Comparison of ENCODE assay signal across 18 mouse cellular contexts in the genomic region with DNA sequence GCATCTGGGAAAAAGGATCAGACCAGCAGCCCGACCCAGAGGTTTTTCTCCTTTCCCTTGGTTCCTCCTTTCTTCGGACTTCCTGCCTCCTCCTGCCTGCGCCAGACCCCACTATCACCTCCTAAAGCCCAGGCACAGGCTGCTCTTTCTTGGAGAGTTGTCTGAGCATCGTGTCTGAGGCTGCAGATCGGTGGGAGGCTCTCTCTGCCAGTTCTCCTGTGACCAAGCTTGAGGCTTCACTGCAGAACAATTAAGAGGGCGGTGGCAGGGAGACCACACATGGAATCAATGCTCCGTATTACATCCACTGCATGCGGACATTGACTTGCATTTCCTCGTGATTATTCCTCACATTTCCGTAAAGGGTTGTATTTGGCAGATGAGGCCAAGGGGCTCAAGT. TPM values are rescaled to one million over a fixed set of nuclear protein-coding genes. Genes with fewer than 3 reads are reported as not detected.
DNase-seq lines count a peak whose midpoint lies in the region; ATAC-seq and TF ChIP-seq lines count a peak whose summit lies in the region.
"Had no signal": no experiment of that assay in that cellular context is flagged by ENCODE, and none has a peak within 500 bp of the region (broad histone marks: within the 10 kb centered on the region; RNA-seq: fewer than 3 reads in every experiment).

No protein-coding gene starts in this region.

- no peak overlapping the region for H3K4me3 ChIP-seq in embryonic facial prominence, embryonic 12.5 days
- H3K4me3 ChIP-seq in embryonic facial prominence, embryonic 10.5 days = no peak overlapping the region
- no peak overlapping the region for H3K4me3 ChIP-seq in neural tube, embryonic 13.5 days
- H3K4me3 ChIP-seq in neural tube, embryonic 15.5 days (replicated peaks) = no peak overlapping the region
- H3K4me3 ChIP-seq in midbrain, embryonic 11.5 days (ENCODE audit: low read depth, low read length) = no peak overlapping the region
- no peak overlapping the region for H3K4me3 ChIP-seq in lung, postnatal 0 days (ENCODE audit: low read depth, low read length)
- H3K4me3 ChIP-seq: liver, embryonic 15.5 days; neural tube, embryonic 12.5 days; stomach, embryonic 15.5 days had no signal

- WGBS in embryonic facial prominence, embryonic 12.5 days = 25% methylated on average over 10 of the region's 10 CpGs
- WGBS in embryonic facial prominence, embryonic 10.5 days = 32% methylated on average over 10 of the region's 10 CpGs
- 32% methylated on average over 10 of the region's 10 CpGs for WGBS in neural tube, embryonic 13.5 days
- 33% methylated on average over 10 of the region's 10 CpGs for WGBS in neural tube, embryonic 15.5 days
- 37% methylated on average over 10 of the region's 10 CpGs for WGBS in midbrain, embryonic 11.5 days
- 28% methylated on average over 10 of the region's 10 CpGs for WGBS in lung, postnatal 0 days

- no peak for ATAC-seq in embryonic facial prominence, embryonic 12.5 days (ENCODE audit: insufficient number of reproducible peaks, insufficient read depth, low FRiP score, low TSS enrichment)
- no peak for ATAC-seq in neural tube, embryonic 13.5 days (ENCODE audit: low read depth)
- no peak for ATAC-seq in neural tube, embryonic 15.5 days (ENCODE audit: low FRiP score)
- ATAC-seq in midbrain, embryonic 11.5 days (ENCODE audit: low FRiP score) = no peak
- ATAC-seq in lung, postnatal 0 days = no peak

- 0 out of 2 replicates have a peak overlapping the region, but pooled peaks have one; percentile 21 for H3K9ac ChIP-seq in embryonic facial prominence, embryonic 12.5 days
- H3K9ac ChIP-seq in neural tube, embryonic 13.5 days = 0 out of 2 replicates have a peak overlapping the region, but pooled peaks have one; percentile 17
- H3K9ac ChIP-seq in neural tube, embryonic 15.5 days (replicated peaks) = no peak overlapping the region
- H3K9ac ChIP-seq in midbrain, embryonic 11.5 days (ENCODE audit: low read length) = peak overlapping the region; percentile 12; the same call in 1 of the 2 replicates
- no peak overlapping the region for H3K9ac ChIP-seq in lung, postnatal 0 days (replicated peaks; ENCODE audit: low read depth)
- H3K9ac ChIP-seq: liver, embryonic 15.5 days; neural tube, embryonic 12.5 days; stomach, embryonic 15.5 days had no signal

- no peak for TF ChIP-seq CTCF in lung, postnatal 0 days (IDR thresholded peaks at IDR 0.05)

- H3K9me3 ChIP-seq in embryonic facial prominence, embryonic 12.5 days = no peaks in the 10 kb centered on the region
- H3K9me3 ChIP-seq in embryonic facial prominence, embryonic 10.5 days = no peaks in the 10 kb centered on the region
- H3K9me3 ChIP-seq in neural tube, embryonic 13.5 days = no peaks in the 10 kb centered on the region
- H3K9me3 ChIP-seq in neural tube, embryonic 15.5 days (replicated peaks) = no peaks in the 10 kb centered on the region
- H3K9me3 ChIP-seq in midbrain, embryonic 11.5 days (ENCODE audit: control insufficient read depth, low read length) = no peaks in the 10 kb centered on the region
- no peaks in the 10 kb centered on the region for H3K9me3 ChIP-seq in lung, postnatal 0 days (ENCODE audit: low read length)
- H3K9me3 ChIP-seq: liver, embryonic 15.5 days; neural tube, embryonic 12.5 days; stomach, embryonic 15.5 days had no signal

- H3K4me2 ChIP-seq in embryonic facial prominence, embryonic 12.5 days (replicated peaks) = no peak overlapping the region
- H3K4me2 ChIP-seq in neural tube, embryonic 13.5 days = no peak overlapping the region
- no peak overlapping the region for H3K4me2 ChIP-seq in neural tube, embryonic 15.5 days
- H3K4me2 ChIP-seq in midbrain, embryonic 11.5 days = no peak overlapping the region
- H3K4me2 ChIP-seq in lung, postnatal 0 days (replicated peaks; ENCODE audit: low read depth, low read length) = no peak overlapping the region
- H3K4me2 ChIP-seq: liver, embryonic 15.5 days; neural tube, embryonic 12.5 days; stomach, embryonic 15.5 days had no signal

- TF ChIP-seq EP300 in lung, postnatal 0 days (IDR thresholded peaks at IDR 0.05) = no peak

- no peaks in the 10 kb centered on the region for H3K36me3 ChIP-seq in embryonic facial prominence, embryonic 12.5 days
- no peaks in the 10 kb centered on the region for H3K36me3 ChIP-seq in embryonic facial prominence, embryonic 10.5 days (replicated peaks)
- no peaks in the 10 kb centered on the region for H3K36me3 ChIP-seq in neural tube, embryonic 13.5 days
- no peaks in the 10 kb centered on the region for H3K36me3 ChIP-seq in neural tube, embryonic 15.5 days
- H3K36me3 ChIP-seq in midbrain, embryonic 11.5 days (ENCODE audit: control insufficient read depth, insufficient read depth, low read length) = no peaks in the 10 kb centered on the region
- no peaks in the 10 kb centered on the region for H3K36me3 ChIP-seq in lung, postnatal 0 days (ENCODE audit: insufficient read depth, low read length)
- H3K36me3 ChIP-seq: liver, embryonic 15.5 days; neural tube, embryonic 12.5 days; stomach, embryonic 15.5 days had no signal

- DNase-seq in embryonic facial prominence, embryonic 10.5 days (ENCODE audit: low spot score) = no peak
- DNase-seq in midbrain, embryonic 11.5 days (ENCODE audit: low spot score, missing footprints) = peak; percentile 86
- no peak for DNase-seq in cerebellum, adult 18-20 months
- DNase-seq in urinary bladder, postnatal 14 days (ENCODE audit: low spot score) = no peak
- DNase-seq in lung, postnatal 0 days (ENCODE audit: low spot score) = no peak
- DNase-seq: adrenal gland, postnatal 25 days; cerebellum, postnatal 25 days; kidney, adult 11 months; layer of hippocampus, postnatal 36 days; lung, postnatal 14 days had no signal

- no peak overlapping the region for H3K27ac ChIP-seq in embryonic facial prominence, embryonic 12.5 days
- no peak overlapping the region for H3K27ac ChIP-seq in embryonic facial prominence, embryonic 10.5 days (replicated peaks)
- peak overlapping the region; percentile 28; the same call in 1 of the 2 replicates for H3K27ac ChIP-seq in neural tube, embryonic 13.5 days (replicated peaks)
- no peak overlapping the region for H3K27ac ChIP-seq in neural tube, embryonic 15.5 days (replicated peaks)
- H3K27ac ChIP-seq in midbrain, embryonic 11.5 days (ENCODE audit: low read depth, low read length) = no peak overlapping the region; the same call in 1 of the 2 replicates
- no peak overlapping the region for H3K27ac ChIP-seq in lung, postnatal 0 days (ENCODE audit: low read length)
- H3K27ac ChIP-seq: liver, embryonic 15.5 days; neural tube, embryonic 12.5 days; stomach, embryonic 15.5 days had no signal

- H3K27me3 ChIP-seq in embryonic facial prominence, embryonic 12.5 days = no peaks in the 10 kb centered on the region
- peaks cover 5% of the 10 kb centered on the region; the same call in 1 of the 2 replicates for H3K27me3 ChIP-seq in embryonic facial prominence, embryonic 10.5 days (replicated peaks; ENCODE audit: low read depth, poor library complexity, severe bottlenecking)
- H3K27me3 ChIP-seq in neural tube, embryonic 13.5 days = no peaks in the 10 kb centered on the region; the same call in 1 of the 2 replicates
- no peaks in the 10 kb centered on the region for H3K27me3 ChIP-seq in neural tube, embryonic 15.5 days (replicated peaks)
- H3K27me3 ChIP-seq in midbrain, embryonic 11.5 days (ENCODE audit: control insufficient read depth, insufficient read depth, low read length) = no peaks in the 10 kb centered on the region
- H3K27me3 ChIP-seq in lung, postnatal 0 days (replicated peaks; ENCODE audit: insufficient read depth, low read length) = no peaks in the 10 kb centered on the region
- H3K27me3 ChIP-seq: liver, embryonic 15.5 days; neural tube, embryonic 12.5 days; stomach, embryonic 15.5 days had no signal

- H3K4me1 ChIP-seq in embryonic facial prominence, embryonic 12.5 days = peaks cover 8% of the 10 kb centered on the region; the same call in 1 of the 2 replicates
- peaks cover 10% of the 10 kb centered on the region for H3K4me1 ChIP-seq in embryonic facial prominence, embryonic 10.5 days
- peaks cover 12% of the 10 kb centered on the region for H3K4me1 ChIP-seq in neural tube, embryonic 13.5 days (replicated peaks)
- H3K4me1 ChIP-seq in neural tube, embryonic 15.5 days = peaks cover 10% of the 10 kb centered on the region; the same call in 1 of the 2 replicates
- H3K4me1 ChIP-seq in midbrain, embryonic 11.5 days (ENCODE audit: control insufficient read depth, insufficient read depth, low read length) = no peaks in the 10 kb centered on the region
- H3K4me1 ChIP-seq in lung, postnatal 0 days (ENCODE audit: insufficient read depth, low read depth, low read length) = no peaks in the 10 kb centered on the region
- H3K4me1 ChIP-seq: liver, embryonic 15.5 days; neural tube, embryonic 12.5 days; stomach, embryonic 15.5 days had no signal

RNA-seq across cellular contexts. Expression of a gene that starts 49.0 kb away (rescaled TPM):
- 0.08 TPM in 1 of 2 replicates, not detected in the other for polyA plus RNA-seq in embryonic facial prominence, embryonic 12.5 days (2016; fragmentation: Nextera tagmentation; extraction: Ambion mirVana)
- not detected in 2 replicates for polyA plus RNA-seq in embryonic facial prominence, embryonic 10.5 days (2016; fragmentation: Nextera tagmentation; extraction: Ambion mirVana)
- polyA plus RNA-seq in neural tube, embryonic 13.5 days (2015; fragmentation: Nextera tagmentation; extraction: Ambion mirVana) = 0.60 and 0.96 TPM in 2 replicates
- 0.12 and 0.36 TPM in 2 replicates for polyA plus RNA-seq in neural tube, embryonic 15.5 days (2015; fragmentation: Nextera tagmentation; extraction: Ambion mirVana)
- 0.08 and 0.33 TPM in 2 replicates for polyA plus RNA-seq in midbrain, embryonic 11.5 days (2014; fragmentation: Nextera tagmentation; extraction: Ambion mirVana)
- polyA plus RNA-seq in lung, postnatal 0 days (2015; fragmentation: Nextera tagmentation; extraction: Ambion mirVana) = 0.29 and 0.36 TPM in 2 replicates
- polyA plus RNA-seq: limb, embryonic 11.5 days; liver, embryonic 15.5 days; small intestine, adult 2 months had no signal

RNA-seq across cellular contexts. Expression of a gene that starts 58.7 kb away (rescaled TPM):
- polyA plus RNA-seq in embryonic facial prominence, embryonic 12.5 days (2016; fragmentation: Nextera tagmentation; extraction: Ambion mirVana) = 81.7 and 83.7 TPM in 2 replicates
- polyA plus RNA-seq in embryonic facial prominence, embryonic 10.5 days (2016; fragmentation: Nextera tagmentation; extraction: Ambion mirVana) = 125 and 140 TPM in 2 replicates
- 90.7 and 108 TPM in 2 replicates for polyA plus RNA-seq in neural tube, embryonic 13.5 days (2015; fragmentation: Nextera tagmentation; extraction: Ambion mirVana)
- polyA plus RNA-seq in neural tube, embryonic 15.5 days (2015; fragmentation: Nextera tagmentation; extraction: Ambion mirVana) = 94.9 and 96.7 TPM in 2 replicates
- 131 and 145 TPM in 2 replicates for polyA plus RNA-seq in midbrain, embryonic 11.5 days (2014; fragmentation: Nextera tagmentation; extraction: Ambion mirVana)
- polyA plus RNA-seq in lung, postnatal 0 days (2015; fragmentation: Nextera tagmentation; extraction: Ambion mirVana) = 7.3 and 14.7 TPM in 2 replicates

Comparison
In these comparisons a context has a peak if more than half of its experiments do, and no peak if none do; other contexts are left out.
1. H3K9ac ChIP-seq: peak in embryonic facial prominence, embryonic 12.5 days (single experiment), neural tube, embryonic 13.5 days (single experiment) and midbrain, embryonic 11.5 days (single experiment); none in neural tube, embryonic 15.5 days (single experiment) and lung, postnatal 0 days (single experiment).